Mouse (Mus musculus): ENCODE measurements around the gene Cntrl. TPM values are rescaled to one million over a fixed set of nuclear protein-coding genes. Genes with fewer than 3 reads are reported as not detected.

Cntrl gene
- polyA plus RNA-seq, 2 experiments from 2014 or later: 139 to 153 TPM

DNA sequence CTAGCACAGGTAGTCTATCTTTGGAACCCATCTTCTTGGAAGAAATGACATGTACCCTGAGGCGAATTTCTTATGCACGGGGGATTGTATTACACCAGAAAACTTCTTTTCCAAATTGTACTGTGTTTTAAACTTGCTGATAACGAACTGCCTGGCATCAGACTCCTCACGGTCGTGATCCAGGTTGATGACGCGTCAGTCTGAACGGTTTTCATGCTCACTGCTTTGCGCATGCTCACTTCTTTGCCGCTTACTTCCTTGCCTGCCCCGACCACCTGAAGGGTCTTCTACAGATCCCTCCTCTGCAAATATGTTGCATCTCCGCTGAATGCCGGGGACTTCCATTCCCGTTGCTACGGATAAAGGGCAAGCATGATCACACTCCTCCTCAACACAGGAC, 115.0 kb downstream of the Cntrl start:
- no peak for ATAC-seq

DNA sequence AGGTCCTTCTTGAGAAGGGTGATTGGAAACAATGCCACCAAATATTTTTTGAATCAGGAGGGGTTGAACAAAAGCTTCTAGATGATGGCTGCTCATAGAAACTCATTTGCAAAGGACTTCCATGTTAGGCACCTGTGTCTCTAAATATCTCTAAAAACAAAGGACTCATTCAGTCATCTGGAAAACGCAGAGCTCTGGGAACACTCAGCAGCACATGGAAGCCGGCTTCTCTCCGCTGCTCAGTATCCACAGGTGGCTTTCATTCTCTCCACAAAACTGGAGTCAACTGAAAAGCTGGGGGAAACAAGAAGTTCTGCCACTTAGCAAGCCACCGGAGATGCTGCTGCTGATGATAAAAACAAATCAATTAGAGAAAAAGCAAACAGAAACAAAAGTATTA, 118.9 kb downstream of the Cntrl start:
- ATAC-seq: no peak

Other genes starting within 250 kb of the Cntrl start
- gene Cutal, start 235.1 kb upstream of the Cntrl start, polyA plus RNA-seq (2017; shearing (Covaris generic)): not detected
- gene Psmd5, start 234.5 kb upstream of the Cntrl start, polyA plus RNA-seq (2017; shearing (Covaris generic)): 10 to 100 TPM; 61.0 to 74.1 TPM
- 1 to 10 TPM; 1.2 to 1.8 TPM for gene Phf19, start 195.5 kb upstream of the Cntrl start, polyA plus RNA-seq (2017; shearing (Covaris generic))
- gene Traf1, start 147.7 kb upstream of the Cntrl start, polyA plus RNA-seq (2017; shearing (Covaris generic)): 100 to 1,000 TPM; 213 to 237 TPM
- under 1 TPM; 0.09 to 0.17 TPM for gene Hc, start 48.1 kb upstream of the Cntrl start, polyA plus RNA-seq (2017; shearing (Covaris generic))
- under 1 TPM in 1 of 2 experiments, not detected in 1; 0.78 TPM for gene AI182371, start 7.9 kb upstream of the Cntrl start, polyA plus RNA-seq (2017; shearing (Covaris generic))
- gene Rab14, start 91.6 kb downstream of the Cntrl start, polyA plus RNA-seq (2017; shearing (Covaris generic)): 100 to 1,000 TPM in 1 of 2 experiments, 10 to 100 TPM in 1; 90.7 to 129 TPM
- gene Gsn, start 146.9 kb downstream of the Cntrl start, polyA plus RNA-seq (2017; shearing (Covaris generic)): 10 to 100 TPM; 27.2 to 28.3 TPM
- gene Stom, start 227.5 kb downstream of the Cntrl start, polyA plus RNA-seq (2017; shearing (Covaris generic)): 1 to 10 TPM; 2.7 to 4.0 TPM

Measured in activated CD4-positive, CD25-positive, alpha-beta regulatory T cell, adult 4 months (primary cell).